Mouse (Mus musculus): ENCODE measurements at regions not wholly inside any gene's neighbourhood (a gene's known extent, or its start where the extent isn't known, plus 50 kb on each side); places are given as distances from the start of the nearest gene placed in this dataset.
"Not testable (repeated sequence)": the region's sequence is repeated elsewhere in the genome, so short reads cannot be mapped to it uniquely, and the experiment has no call there.

GRCm38 (mm10) chr11:20390622-20391021, 58.1 kb upstream of the Slc1a4 start:
- no peak for DNase-seq (ENCODE audit: low read depth, low spot score)

- not testable (repeated sequence) for DNase-seq (ENCODE audit: low read depth, low spot score)
Measured at GRCm38 (mm10) chr11:20393302-20393701, 60.8 kb upstream of the Slc1a4 start.

- not testable (repeated sequence) for DNase-seq (ENCODE audit: low read depth, low spot score)
Measured at GRCm38 (mm10) chr11:20393807-20394206, 61.3 kb upstream of the Slc1a4 start.

- no peak for DNase-seq (ENCODE audit: low read depth, low spot score)
Measured at GRCm38 (mm10) chr11:20395848-20396203, 63.3 kb upstream of the Slc1a4 start.

GRCm38 (mm10) chr11:20396204-20396848, 63.8 kb upstream of the Slc1a4 start:
- DNase-seq (ENCODE audit: low read depth, low spot score): no peak

GRCm38 (mm10) chr11:20396884-20397283, 64.4 kb upstream of the Slc1a4 start:
- no peak for DNase-seq (ENCODE audit: low read depth, low spot score)

GRCm38 (mm10) chr11:20400302-20401234, 68.1 kb upstream of the Slc1a4 start:
- peak; percentile 28 for DNase-seq (ENCODE audit: low read depth, low spot score)

GRCm38 (mm10) chr11:20403456-20403855, 70.9 kb upstream of the Slc1a4 start:
- DNase-seq (ENCODE audit: low read depth, low spot score): no peak

- DNase-seq (ENCODE audit: low read depth, low spot score): no peak
Measured at GRCm38 (mm10) chr11:20404476-20404875, 72.0 kb upstream of the Slc1a4 start.

- no peak for DNase-seq (ENCODE audit: low read depth, low spot score)
Measured at GRCm38 (mm10) chr11:20418141-20418540, 85.6 kb upstream of the Slc1a4 start.

GRCm38 (mm10) chr11:20420876-20421275, 88.4 kb upstream of the Slc1a4 start:
- no peak for DNase-seq (ENCODE audit: low read depth, low spot score)

GRCm38 (mm10) chr11:20436057-20436456, 103.5 kb upstream of the Slc1a4 start:
- no peak for DNase-seq (ENCODE audit: low read depth, low spot score)

GRCm38 (mm10) chr11:20442476-20442875, 100.6 kb upstream of the Sertad2 start:
- no peak for DNase-seq (ENCODE audit: low read depth, low spot score)

GRCm38 (mm10) chr11:20445061-20445902, 97.8 kb upstream of the Sertad2 start:
- DNase-seq (ENCODE audit: low read depth, low spot score): no peak

- DNase-seq (ENCODE audit: low read depth, low spot score): peak; percentile 46
Measured at GRCm38 (mm10) chr11:20445903-20446264, 97.2 kb upstream of the Sertad2 start.

- DNase-seq (ENCODE audit: low read depth, low spot score): no peak
Measured at GRCm38 (mm10) chr11:20452901-20453300, 90.2 kb upstream of the Sertad2 start.

- DNase-seq (ENCODE audit: low read depth, low spot score): no peak
Measured at GRCm38 (mm10) chr11:20453786-20454185, 89.3 kb upstream of the Sertad2 start.

GRCm38 (mm10) chr11:20455085-20455864, 87.8 kb upstream of the Sertad2 start:
- peak; percentile 63 for DNase-seq (ENCODE audit: low read depth, low spot score)

GRCm38 (mm10) chr11:20455865-20456648, 87.0 kb upstream of the Sertad2 start:
- DNase-seq (ENCODE audit: low read depth, low spot score): no peak

GRCm38 (mm10) chr11:20459140-20459539, 83.9 kb upstream of the Sertad2 start:
- no peak for DNase-seq (ENCODE audit: low read depth, low spot score)

Data from retina, adult 2 months (tissue).